Mouse (Mus musculus) olfactory bulb, adult 2 months (tissue): Measurements from ENCODE around the gene Smg8. TPM values are rescaled to one million over a fixed set of nuclear protein-coding genes. Genes with fewer than 3 reads are reported as not detected.
"Not testable (repeated sequence)": the region's sequence is repeated elsewhere in the genome, so short reads cannot be mapped to it uniquely, and the experiment has no call there.

ENCODE experiments used
- H3K27ac ChIP-seq: fragments of 200-500 bp; 2 replicates; pipeline ENCODE4 v1.5.1; 2012; ENCODE audit warnings: low read depth, low read length; ENCODE audit not compliant: insufficient read depth
- H3K4me1 ChIP-seq: fragments of 200-500 bp; 2 replicates; pipeline ENCODE4 v1.6.1; 2012; ENCODE audit warnings: low read length; ENCODE audit not compliant: control insufficient read depth, insufficient read depth
- H3K4me3 ChIP-seq: fragments of 200-500 bp; 2 replicates; pipeline ENCODE4 v1.5.1; 2012; ENCODE audit warnings: mild to moderate bottlenecking, low read depth, low read length, moderate library complexity; ENCODE audit not compliant: insufficient read depth
- CTCF ChIP-seq: fragments of 200-500 bp; IDR thresholded peaks from 2 replicates; pipeline ENCODE4 v1.5.1; 2012; ENCODE audit warnings: low read depth, mild to moderate bottlenecking, low read length, moderate library complexity; ENCODE audit not compliant: insufficient read depth
- POLR2A ChIP-seq: fragments of 200-500 bp; IDR thresholded peaks from 2 replicates; pipeline ENCODE4 v1.6.1; 2012; ENCODE audit warnings: mild to moderate bottlenecking, low read depth, low read length, moderate library complexity; ENCODE audit not compliant: insufficient read depth
- WGBS: fragments of 180-500 bp; shearing (Covaris S2); methylation state at CpG from one replicate; pipeline ENCODE4 v1.1.7; 2018; 5-methylcytosine and 5-hydroxymethylcytosine counted together
- polyA plus RNA-seq: library from polyadenylated mRNA; stranded (reverse); fragments of >200 nt; gene quantifications from 2 replicates; pipeline ENCODE4 v1.2.4, GENCODE M21; 2012; ENCODE audit warnings: low replicate concordance; ENCODE audit not compliant: missing spikeins, insufficient read depth, insufficient read length

The Smg8 gene
- polyA plus RNA-seq, 1 experiment, result not detected

DNA sequence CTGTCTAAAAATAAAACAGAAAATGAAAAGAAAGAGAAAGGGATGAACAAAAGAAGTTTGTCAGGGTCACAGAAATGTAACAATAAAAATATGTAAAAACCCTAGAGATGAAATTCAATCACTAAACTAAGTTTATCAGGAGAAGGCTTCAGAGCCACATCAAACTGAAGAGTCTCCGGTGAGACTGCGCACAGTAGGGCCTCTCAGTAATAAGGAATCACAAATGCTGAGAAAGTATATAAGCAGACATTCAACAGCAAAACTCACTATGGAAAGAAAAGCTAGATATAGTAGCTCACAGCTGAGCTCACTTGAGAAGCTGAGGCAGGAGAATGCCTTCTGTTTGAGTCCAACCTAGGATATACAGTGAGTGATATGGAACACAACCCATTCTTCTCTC, 26.2 kb downstream of the Smg8 start:
- WGBS, result 96% methylated on average over 2 of the region's 2 CpGs
- H3K27ac ChIP-seq, result no peak overlapping the region
- no peak for TF ChIP-seq POLR2A
- peaks cover 3% of the 10 kb centered on the region for H3K4me1 ChIP-seq
- H3K4me3 ChIP-seq, result no peak overlapping the region

DNA sequence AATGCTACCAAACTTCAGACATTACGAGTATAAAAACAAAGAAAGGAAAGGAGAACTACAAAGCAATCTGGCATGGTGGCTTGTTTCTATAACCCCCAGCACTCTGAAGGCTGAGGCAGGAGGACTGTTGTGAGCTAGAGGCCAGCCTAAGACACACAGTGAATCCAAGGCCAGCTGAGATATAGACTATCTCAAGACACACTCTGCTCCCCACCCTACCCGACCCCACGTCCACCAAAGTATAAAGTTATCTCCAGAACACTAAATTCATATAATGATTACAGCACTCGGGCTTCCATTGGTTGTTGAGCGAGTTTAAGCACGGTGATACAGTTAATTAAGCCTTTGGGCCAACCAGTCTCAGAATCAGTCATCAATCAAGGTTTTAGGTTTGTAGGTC, 30.3 kb downstream of the Smg8 start:
- H3K4me3 ChIP-seq, result no peak overlapping the region
- H3K27ac ChIP-seq, result no peak overlapping the region
- 94% methylated on average over 6 of the region's 6 CpGs for WGBS
- H3K4me1 ChIP-seq, result no peaks in the 10 kb centered on the region
- no peak for TF ChIP-seq POLR2A
- TF ChIP-seq CTCF, result no peak

DNA sequence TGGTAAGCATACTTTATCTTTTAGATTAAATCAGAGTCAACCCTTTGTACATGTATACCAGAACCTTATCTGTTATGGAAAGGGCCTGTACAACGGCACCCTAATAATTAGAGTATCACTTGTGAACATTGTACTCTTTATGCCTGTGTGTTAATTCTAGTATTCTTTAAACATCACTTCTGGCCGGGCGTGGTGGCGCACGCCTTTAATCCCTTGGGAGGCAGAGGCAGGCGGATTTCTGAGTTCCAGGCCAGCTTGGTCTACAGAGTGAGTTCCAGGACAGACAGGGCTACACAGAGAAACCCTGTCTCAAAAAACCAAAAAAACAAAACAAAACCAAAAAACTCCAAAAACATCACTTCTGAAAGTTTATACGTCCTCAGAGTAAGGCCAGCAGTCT, 37.7 kb downstream of the Smg8 start:
- not testable (repeated sequence) for H3K4me1 ChIP-seq, H3K27ac ChIP-seq, H3K4me3 ChIP-seq
- 90% methylated on average over 7 of the region's 7 CpGs for WGBS

DNA sequence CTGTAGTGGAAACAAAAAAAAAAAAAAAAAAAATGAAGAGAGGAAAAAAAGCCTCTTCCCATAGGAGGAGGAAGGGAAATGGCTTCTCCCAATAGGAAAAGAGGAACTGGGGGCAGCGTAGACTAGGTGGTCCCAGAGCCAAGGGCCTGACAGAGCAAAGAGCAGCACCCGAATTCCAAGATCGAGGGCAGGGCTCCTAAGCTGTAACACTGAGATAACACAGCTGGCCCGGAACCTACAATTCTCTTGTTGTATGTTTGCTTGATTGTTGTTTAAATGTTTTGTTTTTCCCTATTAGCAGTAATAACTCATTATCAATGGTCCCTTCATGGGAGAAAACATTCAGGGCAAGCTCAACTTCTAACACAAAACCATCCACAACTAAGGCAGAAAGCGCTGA, 39.6 kb downstream of the Smg8 start:
- no peaks in the 10 kb centered on the region for H3K4me1 ChIP-seq
- no peak overlapping the region for H3K4me3 ChIP-seq
- WGBS, result 94% methylated on average over 5 of the region's 5 CpGs
- TF ChIP-seq POLR2A (no peak), CTCF (no peak)
- no peak overlapping the region for H3K27ac ChIP-seq

DNA sequence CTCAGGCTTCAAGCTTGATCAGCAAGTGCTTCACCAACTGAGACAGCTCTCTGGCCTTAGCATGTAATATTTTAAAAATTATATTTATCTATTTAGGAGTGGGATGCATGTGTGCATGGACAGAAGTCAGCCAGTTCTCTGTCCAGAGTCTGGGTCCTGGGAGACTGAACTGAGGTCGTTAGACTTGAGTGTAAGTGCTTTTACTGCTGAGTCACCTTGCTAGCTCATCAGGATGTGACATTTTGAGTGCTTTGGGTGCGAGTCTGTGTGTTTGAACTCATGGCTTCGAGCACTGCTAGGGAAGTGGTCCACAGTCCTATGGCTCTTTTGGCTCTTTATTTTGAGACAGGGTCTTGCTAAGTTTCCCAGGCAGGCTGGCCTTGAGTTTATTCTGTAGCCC, 43.5 kb downstream of the Smg8 start:
- Histone ChIP-seq H3K27ac (no peak overlapping the region), H3K4me3 (no peak overlapping the region), H3K4me1 (peaks cover 8% of the 10 kb centered on the region)
- 88% methylated on average over 3 of the region's 3 CpGs for WGBS
- TF ChIP-seq POLR2A, result no peak
- TF ChIP-seq CTCF, result no peak

DNA sequence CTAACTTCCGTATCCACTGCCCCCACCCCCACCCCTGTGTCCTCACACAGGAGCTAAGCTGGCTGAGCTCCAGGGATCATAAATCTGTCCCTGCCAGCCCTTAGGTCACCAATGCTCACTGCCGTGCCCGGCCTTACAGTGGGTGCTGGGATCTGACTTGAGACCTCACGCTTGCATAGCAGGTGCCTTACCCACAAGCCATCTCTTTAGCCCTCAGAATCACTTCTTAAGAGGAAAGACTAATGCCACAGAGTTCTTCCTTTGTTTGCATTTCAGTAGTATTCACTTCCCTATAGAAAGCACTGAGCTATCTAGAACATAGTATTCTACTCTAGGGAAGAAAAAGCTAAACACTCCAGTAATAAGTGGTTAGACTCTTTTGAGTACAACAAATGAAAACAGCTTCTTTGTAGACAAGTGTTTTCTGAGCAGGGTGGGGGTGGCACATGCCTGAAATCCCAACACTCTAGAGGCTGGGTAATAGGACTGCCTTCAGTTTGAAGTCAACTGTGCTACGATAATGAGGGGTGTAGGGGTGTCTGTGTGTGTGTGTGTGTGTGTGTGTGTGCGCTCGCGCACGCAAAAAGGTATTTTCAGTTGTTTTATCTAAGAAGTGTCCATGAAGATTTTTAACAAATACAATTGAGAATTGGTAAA, 47.1 kb downstream of the Smg8 start:
- Histone ChIP-seq H3K27ac (peak overlapping the region; percentile 75; the same call in 1 of the 2 replicates), H3K4me3 (no peak overlapping the region), H3K4me1 (peaks cover 8% of the 10 kb centered on the region)
- 60% methylated on average over 9 of the region's 9 CpGs for WGBS
- no peak for TF ChIP-seq POLR2A
- TF ChIP-seq CTCF, result no peak

DNA sequence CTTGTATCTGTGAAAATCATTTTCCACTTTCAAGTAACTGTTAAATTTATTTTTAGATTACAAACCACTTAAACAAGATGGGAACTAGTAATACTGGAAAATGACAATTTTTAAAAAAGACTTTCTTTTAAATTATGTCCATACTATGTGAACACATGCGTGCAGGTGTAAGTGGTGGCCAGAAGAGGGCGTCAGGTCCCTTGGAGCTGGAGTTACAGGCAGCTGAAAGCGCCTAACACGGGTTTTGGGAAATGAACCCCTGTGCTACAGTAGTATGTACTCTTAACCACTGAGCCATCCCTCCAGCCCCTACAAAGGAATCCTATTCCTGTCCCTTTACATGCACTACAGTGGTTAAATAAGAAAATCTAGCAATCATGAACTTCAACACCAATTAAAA, 50.4 kb downstream of the Smg8 start:
- TF ChIP-seq POLR2A, result no peak
- H3K4me3 ChIP-seq, result no peak overlapping the region
- 72% methylated on average over 4 of the region's 4 CpGs for WGBS
- peaks cover 8% of the 10 kb centered on the region for H3K4me1 ChIP-seq
- H3K27ac ChIP-seq, result no peak overlapping the region

DNA sequence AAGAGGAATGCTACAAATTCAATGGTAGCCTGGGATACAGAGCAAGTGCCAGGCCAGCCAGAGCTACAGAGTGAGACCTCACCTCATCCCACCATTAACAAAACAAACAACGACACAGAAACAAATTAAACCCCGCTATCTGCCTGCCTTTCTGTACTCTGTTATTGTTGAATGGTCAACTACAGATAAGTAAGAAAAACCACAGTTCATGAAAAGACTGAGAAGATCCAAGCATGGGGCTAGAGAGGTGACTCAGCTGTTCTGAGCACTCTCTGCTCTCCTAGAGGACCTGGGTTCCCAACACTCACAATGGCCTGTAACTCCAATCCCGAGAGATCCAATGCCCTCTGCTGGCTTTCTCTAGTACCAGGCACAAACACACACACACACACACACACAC, 58.4 kb downstream of the Smg8 start:
- H3K27ac ChIP-seq, result no peak overlapping the region
- no peak overlapping the region for H3K4me3 ChIP-seq
- TF ChIP-seq CTCF, result no peak
- TF ChIP-seq POLR2A, result no peak
- 96% methylated on average over 3 of the region's 3 CpGs for WGBS
- no peaks in the 10 kb centered on the region for H3K4me1 ChIP-seq

Other genes with a start within 250 kb of the Smg8 start
- gene Ypel2, start 93.1 kb downstream of the Smg8 start, polyA plus RNA-seq, result not detected in 2 replicates
- not detected in 2 replicates for gene Gdpd1, start 12.7 kb downstream of the Smg8 start, polyA plus RNA-seq
- not detected in 2 replicates for gene Prr11, start 21.9 kb upstream of the Smg8 start, polyA plus RNA-seq
- gene Ska2, start 22.5 kb upstream of the Smg8 start, polyA plus RNA-seq, result not detected in 2 replicates
- gene Trim37, start 40.3 kb upstream of the Smg8 start, polyA plus RNA-seq, result 151 TPM in 1 of 2 replicates, not detected in the other